Mouse (Mus musculus) megakaryocyte, embryonic 14.5 days (primary cell): Measurements from ENCODE around the gene Ankar. TPM values are rescaled to one million over a fixed set of nuclear protein-coding genes. Genes with fewer than 3 reads are reported as not detected.

Experiments
- H3K27me3 ChIP-seq: replicated peaks from 2 replicates; pipeline ENCODE3; 2012; ENCODE audit warnings: inconsistent platforms
- H3K36me3 ChIP-seq: replicated peaks from 2 replicates; pipeline ENCODE3; 2012; ENCODE audit warnings: low read length, inconsistent platforms, mixed read lengths
- H3K4me1 ChIP-seq: 2 replicates; pipeline ENCODE4 v1.6.1; 2012; ENCODE audit warnings: inconsistent platforms
- H3K4me3 ChIP-seq: replicated peaks from 2 replicates; pipeline ENCODE3; 2012; ENCODE audit warnings: moderate library complexity, mild to moderate bottlenecking, inconsistent platforms
- H3K9me3 ChIP-seq: 2 replicates; pipeline ENCODE4 v1.6.1; 2012; ENCODE audit warnings: inconsistent platforms
- FLI1 ChIP-seq: IDR thresholded peaks from 2 replicates; pipeline ENCODE4 v1.6.1; 2012; ENCODE audit warnings: low read length, inconsistent platforms, mixed read lengths
- GATA1 ChIP-seq: IDR thresholded peaks from 3 replicates; pipeline ENCODE4 v1.6.1; 2012; ENCODE audit warnings: mixed read lengths, low read length, inconsistent platforms, borderline replicate concordance
- polyA plus RNA-seq: library from polyadenylated mRNA; stranded (reverse); fragments of >175 nt; gene quantifications from 2 replicates; pipeline ENCODE4 v1.2.3, GENCODE M21; 2012; ENCODE audit warnings: low replicate concordance; ENCODE audit not compliant: insufficient read depth

Ankar gene
- polyA plus RNA-seq, 1 experiment, result not detected

DNA sequence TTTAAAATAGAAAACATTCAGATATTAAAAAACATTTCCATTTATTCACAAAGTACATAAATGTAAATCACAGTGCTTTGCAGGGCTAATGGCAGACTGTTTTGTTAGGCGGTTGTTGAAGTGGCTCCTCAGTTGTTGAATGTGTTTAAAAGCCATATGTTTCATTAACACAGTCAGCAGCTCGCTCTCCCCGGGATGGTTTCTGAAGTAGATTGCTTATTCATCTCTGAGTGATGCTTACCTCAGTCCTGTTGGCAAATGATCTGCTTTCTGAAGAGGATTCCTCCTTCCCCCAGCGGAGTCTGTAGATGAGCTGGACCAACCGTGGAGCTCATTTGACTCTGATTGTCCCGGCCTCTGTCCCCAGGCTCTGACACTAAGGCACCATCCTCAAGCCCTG, 88.2 kb downstream of the Ankar start:
- TF ChIP-seq GATA1 (no peak), FLI1 (no peak)
- H3K27me3 ChIP-seq, result no peaks in the 10 kb centered on the region
- no peak overlapping the region for H3K4me3 ChIP-seq
- H3K9me3 ChIP-seq, result no peaks in the 10 kb centered on the region
- peaks cover 28% of the 10 kb centered on the region for H3K4me1 ChIP-seq
- peaks cover 97% of the 10 kb centered on the region for H3K36me3 ChIP-seq

DNA sequence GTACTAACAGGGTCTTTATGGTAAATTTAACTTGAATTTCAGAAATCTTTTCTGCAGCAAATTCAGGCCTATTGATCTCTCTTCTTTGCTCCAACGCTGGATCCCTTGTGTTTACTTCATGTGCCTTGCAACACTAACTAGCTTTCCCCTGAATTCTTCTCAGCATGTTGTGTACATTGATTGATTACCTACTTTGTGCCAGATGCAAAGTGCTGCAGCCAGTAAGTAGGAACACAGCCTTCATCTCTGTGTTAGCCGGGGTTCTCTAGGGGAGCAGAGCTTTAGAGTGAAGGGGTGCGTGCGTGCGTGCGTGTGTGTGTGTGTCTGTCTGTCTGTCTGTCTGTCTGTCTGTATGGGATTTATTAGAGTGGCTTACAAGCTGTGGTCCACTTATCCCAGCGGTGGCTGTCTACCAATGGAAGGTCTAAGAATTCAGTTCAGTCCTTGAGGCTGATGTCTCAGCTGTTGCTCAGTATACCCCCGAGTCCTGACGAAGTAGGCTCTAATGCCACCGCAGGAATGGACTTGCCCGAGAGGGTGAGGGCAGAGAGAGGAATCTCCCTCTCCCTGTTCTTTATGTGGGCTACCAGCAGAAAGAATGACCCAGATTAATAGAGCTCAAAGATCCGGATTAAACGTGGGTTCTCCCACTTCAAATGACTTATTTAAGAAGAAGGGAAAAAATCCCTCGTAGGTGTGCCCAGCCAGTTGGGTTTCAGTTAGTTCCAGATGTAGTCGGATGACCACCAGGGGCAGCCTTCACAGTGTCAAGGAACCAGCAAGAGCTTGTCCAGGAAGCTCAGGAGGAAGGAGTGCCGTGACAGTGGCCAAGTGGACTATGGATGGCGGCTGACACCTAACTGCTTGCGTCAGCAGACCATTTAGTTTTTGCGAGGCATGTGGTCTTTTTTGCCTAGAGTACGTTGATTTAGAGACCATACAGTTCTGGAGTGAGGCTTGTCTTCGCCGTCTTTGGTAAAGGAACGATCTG, 90.2 kb downstream of the Ankar start:
- no peak for TF ChIP-seq GATA1
- no peak for TF ChIP-seq FLI1
- H3K4me3 ChIP-seq, result no peak overlapping the region

DNA sequence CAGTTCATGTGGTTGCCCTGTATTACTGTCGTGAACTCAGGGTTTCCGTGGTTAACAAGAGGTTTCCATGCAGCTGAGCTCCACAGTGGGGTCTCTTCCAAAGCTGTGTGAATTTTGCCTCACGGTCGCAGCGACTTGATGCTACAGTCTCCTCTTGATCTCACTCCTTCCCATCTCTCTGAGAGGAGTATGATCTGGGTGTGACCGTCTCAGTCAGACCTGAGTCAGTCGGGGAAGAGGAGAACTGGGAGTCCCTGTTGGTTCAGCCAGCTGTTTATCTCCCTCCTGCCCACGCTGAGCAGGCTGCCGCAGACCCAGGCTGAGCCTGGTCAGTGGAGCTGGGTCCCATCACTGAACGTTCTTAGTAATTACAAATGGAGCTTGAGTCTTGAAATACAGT, 91.2 kb downstream of the Ankar start:
- Histone ChIP-seq H3K4me3 (no peak overlapping the region), H3K9me3 (no peaks in the 10 kb centered on the region), H3K27me3 (no peaks in the 10 kb centered on the region), H3K4me1 (peaks cover 28% of the 10 kb centered on the region), H3K36me3 (peaks cover 96% of the 10 kb centered on the region)
- TF ChIP-seq FLI1 (no peak), GATA1 (no peak)

More for the DNA sequence above, 90.2 kb downstream of the Ankar start:
- H3K4me1 ChIP-seq, result peaks cover 28% of the 10 kb centered on the region
- no peaks in the 10 kb centered on the region for H3K27me3 ChIP-seq
- peaks cover 97% of the 10 kb centered on the region for H3K36me3 ChIP-seq
- H3K9me3 ChIP-seq, result no peaks in the 10 kb centered on the region

DNA sequence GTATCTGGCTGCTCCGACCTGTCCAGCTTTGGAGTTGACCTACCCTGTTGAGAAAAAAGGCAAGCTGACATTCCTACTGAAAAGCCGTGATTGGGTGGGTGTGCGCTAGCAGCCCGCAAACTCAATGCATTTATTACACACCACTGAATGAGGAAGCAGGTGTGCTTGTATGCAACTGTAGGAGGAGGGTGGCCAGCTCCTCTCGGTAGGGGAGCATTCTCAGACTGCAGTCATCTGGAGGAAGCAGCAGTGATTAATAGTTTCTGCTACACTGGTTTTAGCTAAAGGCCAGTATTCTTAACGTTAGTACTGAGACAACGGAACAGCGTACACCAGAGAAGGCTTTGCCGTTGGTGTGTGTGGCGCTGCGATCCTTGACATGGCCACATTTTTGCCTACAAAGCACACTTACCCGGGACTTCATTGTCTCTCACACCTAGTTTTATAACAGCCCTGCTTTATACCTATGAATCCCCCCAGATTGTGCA, 94.1 kb downstream of the Ankar start:
- H3K36me3 ChIP-seq, result peaks cover 91% of the 10 kb centered on the region
- no peaks in the 10 kb centered on the region for H3K27me3 ChIP-seq
- TF ChIP-seq GATA1 (no peak), FLI1 (no peak)
- no peaks in the 10 kb centered on the region for H3K9me3 ChIP-seq
- no peak overlapping the region for H3K4me3 ChIP-seq
- H3K4me1 ChIP-seq, result peaks cover 11% of the 10 kb centered on the region

DNA sequence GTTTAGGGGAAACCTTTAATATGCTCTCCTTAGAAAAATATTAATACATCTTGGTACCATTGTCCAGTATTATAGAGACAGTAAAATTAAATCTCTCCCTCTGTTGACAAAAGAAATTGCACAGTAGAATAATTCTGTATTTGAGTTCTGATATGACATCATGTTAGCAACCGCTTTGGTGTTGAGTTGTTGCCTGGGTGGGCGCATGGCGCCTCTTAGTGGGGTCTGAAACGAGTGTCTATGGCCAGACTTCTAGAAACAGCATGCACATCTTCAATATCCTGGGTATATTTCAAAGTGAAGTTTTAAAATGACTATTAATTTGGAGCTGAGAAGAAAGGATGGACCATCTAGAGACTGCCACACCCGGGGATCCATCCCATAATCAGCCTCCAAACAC, 97.6 kb downstream of the Ankar start:
- H3K36me3 ChIP-seq, result peaks cover 93% of the 10 kb centered on the region

DNA sequence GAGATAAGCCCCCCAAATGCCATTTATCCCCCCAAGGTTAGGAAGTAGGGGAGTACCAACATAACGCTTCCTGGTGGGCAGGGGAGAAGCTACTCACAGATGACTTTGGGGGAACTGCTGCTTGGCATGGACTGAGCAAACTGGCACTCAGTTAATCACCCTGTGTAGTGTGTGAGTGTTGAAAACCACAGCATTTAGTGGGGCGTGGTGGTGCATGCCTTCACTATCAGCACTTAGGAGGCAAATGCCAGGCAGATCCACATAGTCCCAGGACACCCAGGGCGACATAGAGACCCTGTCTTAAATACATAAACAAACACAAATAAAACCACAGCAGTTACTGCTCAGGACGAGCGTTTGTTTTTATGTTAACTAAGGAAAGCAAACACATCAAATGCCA, 98.2 kb downstream of the Ankar start:
- Histone ChIP-seq H3K27me3 (no peaks in the 10 kb centered on the region), H3K36me3 (peaks cover 93% of the 10 kb centered on the region), H3K4me1 (no peaks in the 10 kb centered on the region), H3K9me3 (no peaks in the 10 kb centered on the region), H3K4me3 (no peak overlapping the region)
- no peak for TF ChIP-seq GATA1
- TF ChIP-seq FLI1, result no peak

More for the DNA sequence above, 97.6 kb downstream of the Ankar start:
- TF ChIP-seq GATA1, result no peak
- no peak for TF ChIP-seq FLI1
- Histone ChIP-seq H3K9me3 (no peaks in the 10 kb centered on the region), H3K27me3 (no peaks in the 10 kb centered on the region), H3K4me1 (no peaks in the 10 kb centered on the region), H3K4me3 (no peak overlapping the region)

DNA sequence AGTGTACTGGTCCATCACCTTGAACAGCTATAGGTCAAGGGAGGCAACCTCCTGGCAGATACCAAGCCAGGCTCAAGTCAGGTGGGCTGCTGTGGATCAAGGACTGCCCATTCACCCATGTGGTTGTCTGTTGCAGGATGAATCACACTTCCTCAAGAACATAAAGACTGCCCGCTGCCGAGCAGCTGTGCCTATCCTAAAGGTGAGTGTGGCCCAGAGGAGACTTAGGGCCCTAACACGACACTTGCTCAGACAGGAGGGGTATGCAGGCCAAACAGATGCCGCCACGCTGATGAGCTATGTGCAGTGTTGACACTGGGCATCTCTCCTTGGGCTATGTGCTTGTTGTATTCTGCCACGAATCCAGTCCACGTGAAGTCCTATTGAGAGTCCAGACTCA, 99.1 kb downstream of the Ankar start:
- Histone ChIP-seq H3K9me3 (no peaks in the 10 kb centered on the region), H3K4me3 (no peak overlapping the region), H3K36me3 (peaks cover 94% of the 10 kb centered on the region), H3K27me3 (no peaks in the 10 kb centered on the region), H3K4me1 (no peaks in the 10 kb centered on the region)
- TF ChIP-seq GATA1 (no peak), FLI1 (no peak)

DNA sequence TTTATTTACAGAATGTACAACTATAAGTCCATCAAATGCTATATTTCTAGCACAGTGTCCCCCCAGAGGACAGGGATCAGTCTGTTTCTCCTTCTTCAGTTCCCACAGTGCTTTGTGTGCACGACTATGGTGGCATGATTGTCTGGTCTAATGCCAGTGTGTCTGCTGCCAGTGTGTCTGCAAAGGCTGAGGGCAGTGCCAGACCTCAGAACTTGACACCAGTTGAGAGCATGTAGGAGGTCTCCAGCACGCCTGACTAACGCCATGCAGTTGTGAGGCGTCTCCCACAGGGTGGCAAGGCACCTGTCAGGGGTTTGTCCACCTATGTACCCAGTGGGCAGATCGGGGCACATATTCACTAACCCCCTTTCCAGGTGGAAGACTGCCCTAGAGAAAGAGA, 99.6 kb downstream of the Ankar start:
- Histone ChIP-seq H3K27me3 (no peaks in the 10 kb centered on the region), H3K4me3 (no peak overlapping the region), H3K4me1 (no peaks in the 10 kb centered on the region), H3K36me3 (peaks cover 94% of the 10 kb centered on the region), H3K9me3 (no peaks in the 10 kb centered on the region)
- no peak for TF ChIP-seq GATA1
- TF ChIP-seq FLI1, result no peak

DNA sequence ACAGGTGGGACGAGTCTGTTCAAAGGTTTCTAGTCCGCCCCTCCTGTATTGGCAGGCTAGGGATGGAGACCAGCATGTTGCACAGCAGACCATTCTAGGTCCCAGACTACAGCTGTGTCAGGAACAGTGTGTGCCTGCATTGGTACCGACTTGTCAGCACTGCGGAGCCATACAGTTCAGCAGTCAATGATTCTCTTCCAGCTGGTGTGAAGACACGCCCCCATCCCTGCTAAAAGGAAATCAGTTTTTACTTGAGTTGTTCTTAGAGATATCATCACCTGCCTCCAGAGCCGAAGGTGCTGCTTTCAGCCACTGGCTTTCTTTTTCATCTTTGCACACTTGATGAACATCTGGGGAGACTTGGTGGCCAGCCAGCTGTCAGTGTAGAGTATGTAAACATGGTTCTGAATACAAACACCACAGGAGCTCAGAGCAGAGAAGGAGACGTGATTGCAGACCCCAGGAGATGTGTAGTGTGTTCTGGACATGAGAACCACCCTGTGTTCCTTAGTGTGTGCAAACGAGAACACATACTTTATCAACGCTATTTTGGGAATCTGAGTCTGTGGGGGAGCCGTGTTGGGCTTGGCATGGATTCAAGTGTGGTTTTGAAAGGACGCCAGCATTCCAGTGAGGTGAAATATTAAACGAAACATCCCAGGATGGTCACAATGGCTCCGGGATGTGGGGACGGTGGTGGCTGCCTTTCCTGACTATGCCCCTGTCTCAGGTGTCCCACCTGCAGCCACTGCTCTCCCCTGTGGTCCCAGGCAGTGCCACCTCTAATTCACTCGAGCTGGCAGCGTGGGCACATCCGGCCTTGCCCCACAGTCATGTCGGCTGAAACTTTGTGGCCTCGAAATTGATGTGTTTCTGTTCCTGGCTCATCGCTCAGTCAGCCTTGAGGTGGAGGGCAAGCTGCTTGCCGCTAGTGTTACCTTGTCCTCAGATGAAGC, 101.0 kb downstream of the Ankar start:
- Histone ChIP-seq H3K36me3 (peaks cover 95% of the 10 kb centered on the region), H3K4me1 (no peaks in the 10 kb centered on the region), H3K9me3 (no peaks in the 10 kb centered on the region), H3K4me3 (no peak overlapping the region), H3K27me3 (no peaks in the 10 kb centered on the region)
- TF ChIP-seq FLI1, result no peak
- no peak for TF ChIP-seq GATA1
